Comparison of ENCODE assay signal across 19 mouse cellular contexts in the genomic region with DNA sequence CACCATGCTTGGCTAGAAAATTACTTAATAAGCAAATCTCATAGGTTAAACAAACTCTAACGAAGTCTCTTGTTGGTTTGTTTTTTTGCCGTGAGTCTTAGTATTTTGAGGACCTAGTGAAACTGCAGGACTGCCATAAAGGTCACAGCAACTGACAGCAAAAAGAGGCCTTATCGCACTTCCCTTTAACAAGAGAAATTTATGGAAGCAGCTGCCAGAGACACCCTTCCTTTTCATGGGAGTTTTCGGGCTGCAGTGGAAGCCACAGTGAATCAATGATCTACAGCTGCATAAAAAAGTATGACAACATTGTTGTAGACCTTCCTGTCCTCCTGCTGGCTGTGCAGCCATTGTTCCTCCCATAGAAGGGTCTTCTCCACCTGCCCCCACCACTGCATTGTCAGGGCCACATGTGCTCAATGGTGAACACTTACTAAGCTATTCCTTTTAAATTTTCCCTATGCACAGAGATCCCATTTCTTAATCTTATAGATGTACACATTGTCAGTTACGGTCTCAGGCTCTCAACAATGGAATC. TPM values are rescaled to one million over a fixed set of nuclear protein-coding genes. Genes with fewer than 3 reads are reported as not detected.
DNase-seq lines count a peak whose midpoint lies in the region; ATAC-seq and TF ChIP-seq lines count a peak whose summit lies in the region.
"Had no signal": no experiment of that assay in that cellular context is flagged by ENCODE, and none has a peak within 500 bp of the region (broad histone marks: within the 10 kb centered on the region; RNA-seq: fewer than 3 reads in every experiment).

No protein-coding gene starts in this region.

- 0 out of 2 replicates have a peak, but pooled peaks have one; percentile 47 for ATAC-seq in liver, embryonic 11.5 days (replicated peaks; ENCODE audit: low FRiP score)
- no peak for ATAC-seq in megakaryocyte-erythroid progenitor cell, adult 5-6 weeks (replicated peaks; ENCODE audit: low FRiP score, low TSS enrichment, poor library complexity, severe bottlenecking)
- ATAC-seq: Patski had no signal

- no peak for TF ChIP-seq EP300 in MEL (IDR thresholded peaks at IDR 0.05; ENCODE audit: low read depth in 1 of 2, low read length in 2 of 2)

- no peak for TF ChIP-seq POLR2A in MEL (IDR thresholded peaks at IDR 0.05; ENCODE audit: control insufficient read depth in 1 of 2, insufficient read depth in 1 of 2, low read depth in 1 of 2, low read length in 2 of 2, poor library complexity in 1 of 2)

- no peaks in the 10 kb centered on the region for H3K79me2 ChIP-seq in MEL (ENCODE audit: control insufficient read depth, insufficient read depth, low read length, poor library complexity)

- WGBS in liver, embryonic 11.5 days = 55% methylated on average over 5 of the region's 5 CpGs

- H3K9ac ChIP-seq in MEL (ENCODE audit: control insufficient read depth, low read depth, low read length, poor library complexity, severe bottlenecking) = no peak overlapping the region
- no peak overlapping the region for H3K9ac ChIP-seq in liver, embryonic 11.5 days (ENCODE audit: low read depth, low read length)
- H3K9ac ChIP-seq: forebrain, embryonic 12.5 days; liver, embryonic 15.5 days had no signal

- peaks cover 8 to 35% of the 10 kb centered on the region in 2 experiments for H3K4me1 ChIP-seq in MEL (ENCODE audit: control insufficient read depth in 1 of 2, insufficient read depth in 2 of 2, low read length in 2 of 2)
- H3K4me1 ChIP-seq in liver, embryonic 11.5 days (replicated peaks; ENCODE audit: control insufficient read depth, insufficient read depth, low read length) = peaks cover 3% of the 10 kb centered on the region; the same call in 1 of the 2 replicates
- H3K4me1 ChIP-seq: embryonic facial prominence, embryonic 10.5 days; forebrain, embryonic 12.5 days; limb, embryonic 10.5 days; midbrain, embryonic 10.5 days had no signal

- no peak overlapping the region for H3K4me2 ChIP-seq in liver, embryonic 11.5 days
- H3K4me2 ChIP-seq: forebrain, embryonic 12.5 days; liver, embryonic 15.5 days had no signal

- no peak for TF ChIP-seq RAD21 in MEL (IDR thresholded peaks at IDR 0.05; ENCODE audit: low read depth, low read length)

- H3K27ac ChIP-seq in MEL (ENCODE audit: control insufficient read depth, low read depth, low read length) = peak overlapping the region; percentile 26
- H3K27ac ChIP-seq in liver, embryonic 11.5 days (ENCODE audit: low read depth, low read length) = peak overlapping the region; percentile 28; the same call in 1 of the 2 replicates
- H3K27ac ChIP-seq: embryonic facial prominence, embryonic 10.5 days; forebrain, embryonic 12.5 days; limb, embryonic 10.5 days; liver, embryonic 15.5 days; midbrain, embryonic 10.5 days had no signal

- no peak overlapping the region for H3K4me3 ChIP-seq in MEL (ENCODE audit: control insufficient read depth in 1 of 2, insufficient read depth in 1 of 2, low read depth in 2 of 2, low read length in 2 of 2)
- no peak overlapping the region for H3K4me3 ChIP-seq in liver, embryonic 11.5 days (ENCODE audit: low read depth, low read length)
- H3K4me3 ChIP-seq: embryonic facial prominence, embryonic 10.5 days; forebrain, embryonic 12.5 days; limb, embryonic 10.5 days; liver, embryonic 15.5 days; midbrain, embryonic 10.5 days had no signal

- H3K36me3 ChIP-seq in MEL (ENCODE audit: control insufficient read depth in 1 of 2, insufficient read depth in 2 of 2, low read length in 2 of 2) = peaks cover 0 to 36% of the 10 kb centered on the region in 2 experiments; a peak in 2 of 4 replicates
- no peaks in the 10 kb centered on the region for H3K36me3 ChIP-seq in liver, embryonic 11.5 days (ENCODE audit: control insufficient read depth, insufficient read depth, low read length)
- H3K36me3 ChIP-seq: embryonic facial prominence, embryonic 10.5 days; forebrain, embryonic 12.5 days; limb, embryonic 10.5 days; liver, embryonic 15.5 days; midbrain, embryonic 10.5 days had no signal

- peak; percentile 16 for DNase-seq in kidney, adult 11 months
- no peak for DNase-seq in kidney, adult 18-20 months
- DNase-seq in MEL (ENCODE audit: low read depth, low spot score) = peak; percentile 20
- DNase-seq in kidney, adult 9 months = peak; percentile 38
- no peak for DNase-seq in liver, embryonic 11.5 days (ENCODE audit: low spot score)
- DNase-seq in natural killer cell, adult 2 months (ENCODE audit: low spot score in 2 of 2) = no peak
- DNase-seq: cerebellum, adult 2 months; heart, adult 18-20 months; layer of hippocampus, adult 9-11 months; lung, postnatal 10 days; right cerebral cortex, postnatal 25 days; thymus, adult 18-20 months had no signal

- TF ChIP-seq CTCF in MEL (IDR thresholded peaks at IDR 0.05 in 2 of 3, conservative IDR thresholded peaks at IDR 0.05 in 1 of 3; ENCODE audit: control insufficient read depth in 1 of 3, insufficient read depth in 1 of 3, low read depth in 2 of 3, low read length in 3 of 3, poor library complexity in 1 of 3, severe bottlenecking in 1 of 3) = no peak

- no peaks in the 10 kb centered on the region for H3K27me3 ChIP-seq in MEL (ENCODE audit: control insufficient read depth in 1 of 2, insufficient read depth in 2 of 2, low read length in 2 of 2)
- no peaks in the 10 kb centered on the region for H3K27me3 ChIP-seq in liver, embryonic 11.5 days (replicated peaks; ENCODE audit: control insufficient read depth, insufficient read depth, low read length)
- H3K27me3 ChIP-seq: forebrain, embryonic 12.5 days; liver, embryonic 15.5 days had no signal

- no peaks in the 10 kb centered on the region for H3K9me3 ChIP-seq in MEL (replicated peaks; ENCODE audit: insufficient read depth, low read length)
- no peaks in the 10 kb centered on the region for H3K9me3 ChIP-seq in liver, embryonic 11.5 days (ENCODE audit: control insufficient read depth, low read length)
- H3K9me3 ChIP-seq: embryonic facial prominence, embryonic 10.5 days; forebrain, embryonic 12.5 days; limb, embryonic 10.5 days; liver, embryonic 15.5 days; midbrain, embryonic 10.5 days had no signal

TF ChIP-seq in MEL, 35 proteins besides CTCF, POLR2A, EP300 and RAD21:
- no peak for TF ChIP-seq POLR2AphosphoS5 (IDR thresholded peaks at IDR 0.05; ENCODE audit: borderline replicate concordance, low read depth, low read length)
- TF ChIP-seq ZMIZ1 (IDR thresholded peaks at IDR 0.05; ENCODE audit: low read depth, low read length) = no peak
- TF ChIP-seq TAL1 (IDR thresholded peaks at IDR 0.05; ENCODE audit: low read length) = no peak
- TF ChIP-seq POLR2AphosphoS2 (IDR thresholded peaks at IDR 0.05; ENCODE audit: low read length) = no peak
- no peak for TF ChIP-seq BHLHE40 (IDR thresholded peaks at IDR 0.05; ENCODE audit: borderline replicate concordance, low read depth, low read length)
- no peak for TF ChIP-seq NELFE (IDR thresholded peaks at IDR 0.05; ENCODE audit: low read depth, low read length)
- TF ChIP-seq UBTF (IDR thresholded peaks at IDR 0.05; ENCODE audit: borderline replicate concordance, insufficient read depth, low read depth, low read length) = no peak
- TF ChIP-seq TCF12 (IDR thresholded peaks at IDR 0.05; ENCODE audit: low read depth, low read length) = no peak
- TF ChIP-seq USF1 (IDR thresholded peaks at IDR 0.05; ENCODE audit: low read depth, low read length) = no peak
- TF ChIP-seq MAFK (IDR thresholded peaks at IDR 0.05; ENCODE audit: borderline replicate concordance, low read depth, low read length) = no peak
- no peak for TF ChIP-seq ZC3H11A (IDR thresholded peaks at IDR 0.05; ENCODE audit: low read depth, low read length)
- no peak for TF ChIP-seq CHD1 (IDR thresholded peaks at IDR 0.05; ENCODE audit: low read depth, low read length)
- TF ChIP-seq KAT2A (conservative IDR thresholded peaks at IDR 0.05; ENCODE audit: low read depth, low read length) = no peak
- no peak for TF ChIP-seq ZNF384 (IDR thresholded peaks at IDR 0.05; ENCODE audit: low read depth, low read length)
- TF ChIP-seq MYC (IDR thresholded peaks at IDR 0.05; ENCODE audit: low read depth, low read length) = no peak
- no peak for TF ChIP-seq GABPA (IDR thresholded peaks at IDR 0.05; ENCODE audit: low read depth, low read length)
- TF ChIP-seq RCOR1 (IDR thresholded peaks at IDR 0.05; ENCODE audit: low read depth, low read length) = no peak
- TF ChIP-seq SIN3A (IDR thresholded peaks at IDR 0.05; ENCODE audit: low read length) = no peak

RNA-seq across cellular contexts. Expression of gene P2ry1, which starts 49.3 kb away (rescaled TPM):
- total RNA-seq in MEL (2012; rRNA removed) = 7.8 and 9.1 TPM in 2 replicates
- polyA plus RNA-seq in MEL (2012; ENCODE audit: insufficient read depth in 1 of 2, insufficient read length in 2 of 2, low read depth in 1 of 2, low replicate concordance in 2 of 2, missing spikeins in 1 of 2) = 1 to 10 TPM in 1 of 2 experiments, not detected in 1; 9.2 TPM
- polyA plus RNA-seq in liver, embryonic 11.5 days (2014; fragmentation: Nextera tagmentation; extraction: Ambion mirVana) = 13.5 and 13.6 TPM in 2 replicates
- total RNA-seq in megakaryocyte-erythroid progenitor cell, adult 5-6 weeks (2014; fragmentation: Nextera tagmentation) = 19.1 and 19.8 TPM in 2 replicates
- 21.7 and 32.4 TPM in 2 replicates for total RNA-seq in megakaryocyte-erythroid progenitor cell, adult 5-6 weeks (2017)

Comparison
In these comparisons a context has a peak if more than half of its experiments do, and no peak if none do; other contexts are left out.
1. DNase-seq: peak in kidney, adult 11 months (single experiment), MEL (single experiment) and kidney, adult 9 months (single experiment); none in kidney, adult 18-20 months (single experiment), liver, embryonic 11.5 days (single experiment) and natural killer cell, adult 2 months (0 of 2).